Mouse (Mus musculus): ENCODE data around the gene Ran. TPM values are rescaled to one million over a fixed set of nuclear protein-coding genes. Genes with fewer than 3 reads are reported as not detected.

Ran gene
- polyA plus RNA-seq, 1 experiment = 3,734 TPM

GRCm38 (mm10) chr5:129071761-129072280 is 52.0 kb downstream of the Ran start:
- Histone ChIP-seq H3K4me1 (no peaks in the 10 kb centered on the region), H3K4me3 (replicated peaks) (no peak overlapping the region), H3K36me3 (replicated peaks; ENCODE audit: low read length) (no peaks in the 10 kb centered on the region), H3K27me3 (replicated peaks) (peaks cover 30% of the 10 kb centered on the region), H3K9me3 (0 out of 2 replicates have a peak, but pooled peaks cover 5% of the 10 kb centered on the region)
- TF ChIP-seq GATA1 (IDR thresholded peaks at IDR 0.05; ENCODE audit: borderline replicate concordance, low read length) (no peak), FLI1 (IDR thresholded peaks at IDR 0.05; ENCODE audit: low read length) (no peak)

GRCm38 (mm10) chr5:129073404-129073803 is 53.5 kb downstream of the Ran start:
- Histone ChIP-seq H3K27me3 (replicated peaks) (peaks cover 20% of the 10 kb centered on the region), H3K9me3 (no peaks in the 10 kb centered on the region), H3K4me1 (no peaks in the 10 kb centered on the region), H3K36me3 (replicated peaks; ENCODE audit: low read length) (no peaks in the 10 kb centered on the region), H3K4me3 (replicated peaks) (no peak overlapping the region)
- TF ChIP-seq FLI1 (IDR thresholded peaks at IDR 0.05; ENCODE audit: low read length) (no peak), GATA1 (IDR thresholded peaks at IDR 0.05; ENCODE audit: borderline replicate concordance, low read length) (no peak)

Other genes starting within 250 kb of the Ran start
- 0.25 TPM in 1 of 2 replicates, not detected in the other for gene Rimbp2, start 66.6 kb upstream of the Ran start, polyA plus RNA-seq (2012; ENCODE audit: insufficient read depth, low replicate concordance)
- gene Stx2, start 11.5 kb upstream of the Ran start, polyA plus RNA-seq (2012; ENCODE audit: insufficient read depth, low replicate concordance) = 12.8 and 23.7 TPM in 2 replicates
- 0.06 and 0.60 TPM in 2 replicates for gene Adgrd1, start 76.7 kb downstream of the Ran start, polyA plus RNA-seq (2012; ENCODE audit: insufficient read depth, low replicate concordance)

Measured in megakaryocyte, embryonic 14.5 days (primary cell).